Mouse (Mus musculus): ENCODE results near the gene Anks1. TPM values are rescaled to one million over a fixed set of nuclear protein-coding genes. Genes with fewer than 3 reads are reported as not detected.
"Not testable (repeated sequence)": the region's sequence is repeated elsewhere in the genome, so short reads cannot be mapped to it uniquely, and the experiment has no call there.

Anks1 gene
- polyA plus RNA-seq, 1 experiment = 19.1 TPM

- Histone ChIP-seq H3K4me3 (replicated peaks) (no peak overlapping the region), H3K9me3 (no peaks in the 10 kb centered on the region), H3K4me1 (peaks cover 11% of the 10 kb centered on the region), H3K36me3 (replicated peaks; ENCODE audit: low read length) (peaks cover 79% of the 10 kb centered on the region), H3K27me3 (replicated peaks) (no peaks in the 10 kb centered on the region)
- TF ChIP-seq FLI1 (IDR thresholded peaks at IDR 0.05; ENCODE audit: low read length) (no peak), GATA1 (IDR thresholded peaks at IDR 0.05; ENCODE audit: borderline replicate concordance, low read length) (no peak)
Observed at GRCm38 (mm10) chr17:27984421-27984820, 75.3 kb downstream of the Anks1 start.

DNA sequence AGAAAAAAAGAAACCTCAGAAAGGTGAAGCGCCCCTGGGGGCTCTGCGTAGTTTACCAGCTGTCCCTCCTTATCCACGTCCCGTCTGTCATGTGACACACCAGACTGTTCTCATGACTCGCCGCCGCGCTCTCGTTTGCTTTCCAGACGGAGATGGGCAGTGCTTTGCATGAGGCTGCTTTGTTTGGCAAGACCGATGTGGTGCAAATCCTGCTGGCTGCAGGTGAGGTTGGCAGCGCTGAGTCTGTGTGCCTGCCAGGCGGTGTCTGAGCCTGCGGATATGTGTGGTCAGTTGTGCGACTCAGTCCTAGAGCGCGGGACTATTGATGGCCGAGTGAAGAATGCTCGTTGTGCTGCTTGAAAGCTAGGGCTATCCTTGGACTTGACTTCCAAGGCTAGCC lies 77.0 kb downstream of the Anks1 start:
- Histone ChIP-seq H3K9me3 (no peaks in the 10 kb centered on the region), H3K4me1 (peaks cover 17% of the 10 kb centered on the region), H3K36me3 (replicated peaks; ENCODE audit: low read length) (peaks cover 80% of the 10 kb centered on the region), H3K27me3 (replicated peaks) (no peaks in the 10 kb centered on the region), H3K4me3 (replicated peaks) (no peak overlapping the region)
- no peak for TF ChIP-seq FLI1 (IDR thresholded peaks at IDR 0.05; ENCODE audit: low read length)
- TF ChIP-seq GATA1 (IDR thresholded peaks at IDR 0.05; ENCODE audit: borderline replicate concordance, low read length) = no peak

- Histone ChIP-seq H3K9me3 (peaks cover 1% of the 10 kb centered on the region; the same call in 1 of the 2 replicates), H3K4me3 (replicated peaks) (no peak overlapping the region), H3K36me3 (replicated peaks; ENCODE audit: low read length) (peaks cover 82% of the 10 kb centered on the region), H3K4me1 (peaks cover 39% of the 10 kb centered on the region), H3K27me3 (replicated peaks) (no peaks in the 10 kb centered on the region)
- TF ChIP-seq FLI1 (IDR thresholded peaks at IDR 0.05; ENCODE audit: low read length) (no peak), GATA1 (IDR thresholded peaks at IDR 0.05; ENCODE audit: borderline replicate concordance, low read length) (no peak)
Observed at GRCm38 (mm10) chr17:27989807-27990542, 80.9 kb downstream of the Anks1 start.

- H3K9me3 ChIP-seq = peaks cover 3% of the 10 kb centered on the region; the same call in 1 of the 2 replicates
- H3K36me3 ChIP-seq (replicated peaks; ENCODE audit: low read length) = peaks cover 83% of the 10 kb centered on the region
- TF ChIP-seq FLI1 (IDR thresholded peaks at IDR 0.05; ENCODE audit: low read length) = no peak
- no peak for TF ChIP-seq GATA1 (IDR thresholded peaks at IDR 0.05; ENCODE audit: borderline replicate concordance, low read length)
Observed at GRCm38 (mm10) chr17:27994001-27994944, 85.2 kb downstream of the Anks1 start.

GRCm38 (mm10) chr17:27996320-27996719 lies 87.2 kb downstream of the Anks1 start:
- TF ChIP-seq GATA1 (IDR thresholded peaks at IDR 0.05; ENCODE audit: borderline replicate concordance, low read length) = no peak
- TF ChIP-seq FLI1 (IDR thresholded peaks at IDR 0.05; ENCODE audit: low read length) = no peak
- peaks cover 88% of the 10 kb centered on the region for H3K4me1 ChIP-seq

More at GRCm38 (mm10) chr17:27994001-27994944, 85.2 kb downstream of the Anks1 start:
- H3K4me3 ChIP-seq (replicated peaks) = no peak overlapping the region
- H3K27me3 ChIP-seq (replicated peaks) = no peaks in the 10 kb centered on the region
- peaks cover 76% of the 10 kb centered on the region for H3K4me1 ChIP-seq

GRCm38 (mm10) chr17:27997212-27997611 lies 88.1 kb downstream of the Anks1 start:
- H3K36me3 ChIP-seq (replicated peaks; ENCODE audit: low read length) = peaks cover 78% of the 10 kb centered on the region
- H3K4me3 ChIP-seq (replicated peaks) = peak overlapping the region; percentile 42
- H3K4me1 ChIP-seq = peaks cover 91% of the 10 kb centered on the region
- TF ChIP-seq GATA1 (IDR thresholded peaks at IDR 0.05; ENCODE audit: borderline replicate concordance, low read length) (no peak), FLI1 (IDR thresholded peaks at IDR 0.05; ENCODE audit: low read length) (no peak)
- H3K27me3 ChIP-seq (replicated peaks) = no peaks in the 10 kb centered on the region
- peaks cover 3% of the 10 kb centered on the region; the same call in 1 of the 2 replicates for H3K9me3 ChIP-seq

More at GRCm38 (mm10) chr17:27996320-27996719, 87.2 kb downstream of the Anks1 start:
- no peaks in the 10 kb centered on the region for H3K27me3 ChIP-seq (replicated peaks)
- peak overlapping the region; percentile 24 for H3K4me3 ChIP-seq (replicated peaks)
- peaks cover 80% of the 10 kb centered on the region for H3K36me3 ChIP-seq (replicated peaks; ENCODE audit: low read length)
- peaks cover 3% of the 10 kb centered on the region; the same call in 1 of the 2 replicates for H3K9me3 ChIP-seq

- peaks cover 91% of the 10 kb centered on the region for H3K36me3 ChIP-seq (replicated peaks; ENCODE audit: low read length)
- peak overlapping the region; percentile 12 for H3K4me3 ChIP-seq (replicated peaks)
- peaks cover 85% of the 10 kb centered on the region for H3K4me1 ChIP-seq
- H3K27me3 ChIP-seq (replicated peaks); H3K9me3 ChIP-seq: not testable (repeated sequence)
Observed at GRCm38 (mm10) chr17:27999683-28000273, 90.7 kb downstream of the Anks1 start.

DNA sequence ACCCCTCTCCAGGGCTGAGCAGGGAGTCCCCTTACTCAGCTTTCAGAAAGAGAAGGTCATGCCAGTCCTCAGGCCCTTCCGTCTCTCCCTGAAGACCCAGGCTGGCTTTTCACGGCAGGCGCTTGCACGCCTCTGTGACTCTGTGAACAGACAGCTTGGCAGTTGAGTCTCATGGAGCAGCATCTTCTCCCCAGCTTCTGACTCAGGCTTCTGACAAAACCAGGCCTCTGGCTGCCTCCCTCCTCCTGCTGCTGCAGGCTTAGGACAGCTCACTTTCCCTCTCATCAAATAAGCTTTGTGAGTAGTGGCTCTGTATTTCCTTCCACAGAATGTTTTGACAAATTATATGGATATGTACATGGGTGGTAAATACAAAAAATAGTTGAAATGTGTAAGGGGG lies 91.3 kb downstream of the Anks1 start:
- peaks cover 91% of the 10 kb centered on the region for H3K36me3 ChIP-seq (replicated peaks; ENCODE audit: low read length)

GRCm38 (mm10) chr17:28000851-28001250 lies 91.7 kb downstream of the Anks1 start:
- Histone ChIP-seq H3K27me3 (replicated peaks) (no peaks in the 10 kb centered on the region), H3K4me1 (peaks cover 87% of the 10 kb centered on the region), H3K36me3 (replicated peaks; ENCODE audit: low read length) (peaks cover 91% of the 10 kb centered on the region), H3K4me3 (replicated peaks) (peak overlapping the region; percentile 2), H3K9me3 (no peaks in the 10 kb centered on the region)
- TF ChIP-seq GATA1 (IDR thresholded peaks at IDR 0.05; ENCODE audit: borderline replicate concordance, low read length) = no peak

More for the DNA sequence above, 91.3 kb downstream of the Anks1 start:
- Histone ChIP-seq H3K27me3 (replicated peaks) (no peaks in the 10 kb centered on the region), H3K4me1 (peaks cover 87% of the 10 kb centered on the region), H3K9me3 (no peaks in the 10 kb centered on the region), H3K4me3 (replicated peaks) (no peak overlapping the region)
- TF ChIP-seq FLI1 (IDR thresholded peaks at IDR 0.05; ENCODE audit: low read length) (no peak), GATA1 (IDR thresholded peaks at IDR 0.05; ENCODE audit: borderline replicate concordance, low read length) (no peak)

Measured in megakaryocyte, embryonic 14.5 days (primary cell).